Comparison of ENCODE assay signal across 10 mouse cellular contexts in genomic region chr11:67085489-67085888, GRCm38 (mm10). TPM values are rescaled to one million over a fixed set of nuclear protein-coding genes. Genes with fewer than 3 reads are reported as not detected.
A peak's percentile ranks its signal among the peaks of the same experiment; 100 is the strongest.
DNase-seq lines count a peak whose midpoint lies in the region; ATAC-seq lines count a peak whose summit lies in the region.
"Had no signal": no experiment of that assay in that cellular context is flagged by ENCODE, and none has a peak within 500 bp of the region (broad histone marks: within the 10 kb centered on the region; RNA-seq: fewer than 3 reads in every experiment).

No protein-coding gene starts in this region.

- intact Hi-C loops in heart, postnatal 14 days (cut with DNase I): loop anchor here (1.0 kb wide), 1 partner anchor 61 kb away; no protein-coding TSS in a partner anchor

- H3K4me2 ChIP-seq in hindbrain, embryonic 11.5 days (replicated peaks; ENCODE audit: low read depth, low read length): no peak overlapping the region
- no peak overlapping the region for H3K4me2 ChIP-seq in hindbrain, embryonic 13.5 days
- H3K4me2 ChIP-seq: midbrain, embryonic 12.5 days had no signal

- peak; percentile 85 for DNase-seq in hindbrain, embryonic 11.5 days (ENCODE audit: low spot score)
- DNase-seq in ZHBTc4 (ENCODE audit: low read depth, low spot score): peak; percentile 89
- peak; percentile 64 to 80 for DNase-seq in cerebellum, postnatal 25 days
- DNase-seq in heart, postnatal 14 days: peak; percentile 72 to 83
- DNase-seq in left cerebral cortex, adult 11 months (ENCODE audit: low spot score): peak; percentile 38
- DNase-seq in mesoderm, embryonic 11.5 days (ENCODE audit: low read depth, low spot score): peak; percentile 87
- peak; percentile 44 to 63 for DNase-seq in spleen, postnatal 36 days (ENCODE audit: low spot score in 2 of 2)

- H3K27ac ChIP-seq in hindbrain, embryonic 11.5 days (ENCODE audit: low read depth, low read length): no peak overlapping the region
- no peak overlapping the region for H3K27ac ChIP-seq in hindbrain, embryonic 13.5 days
- H3K27ac ChIP-seq: embryonic facial prominence, embryonic 13.5 days; midbrain, embryonic 12.5 days had no signal

- H3K9ac ChIP-seq in hindbrain, embryonic 11.5 days (ENCODE audit: low read depth, low read length): no peak overlapping the region
- H3K9ac ChIP-seq in hindbrain, embryonic 13.5 days: no peak overlapping the region
- H3K9ac ChIP-seq: midbrain, embryonic 12.5 days had no signal

- 7% methylated on average over 6 of the region's 6 CpGs for WGBS in hindbrain, embryonic 11.5 days
- 5% methylated on average over 6 of the region's 6 CpGs for WGBS in hindbrain, embryonic 13.5 days

- no peaks in the 10 kb centered on the region for H3K9me3 ChIP-seq in hindbrain, embryonic 11.5 days (ENCODE audit: control insufficient read depth, low read length)
- no peaks in the 10 kb centered on the region for H3K9me3 ChIP-seq in hindbrain, embryonic 13.5 days
- H3K9me3 ChIP-seq: embryonic facial prominence, embryonic 13.5 days; midbrain, embryonic 12.5 days had no signal

- H3K27me3 ChIP-seq in hindbrain, embryonic 11.5 days (ENCODE audit: control insufficient read depth, insufficient read depth, low read length): peaks cover 12% of the 10 kb centered on the region
- peaks cover 29% of the 10 kb centered on the region for H3K27me3 ChIP-seq in hindbrain, embryonic 13.5 days

- no peaks in the 10 kb centered on the region for H3K4me1 ChIP-seq in hindbrain, embryonic 11.5 days (replicated peaks; ENCODE audit: control insufficient read depth, insufficient read depth, low read length)
- H3K4me1 ChIP-seq in hindbrain, embryonic 13.5 days (replicated peaks): peaks cover 8% of the 10 kb centered on the region; the same call in 1 of the 2 replicates

- no peak overlapping the region for H3K4me3 ChIP-seq in hindbrain, embryonic 11.5 days (ENCODE audit: low read depth, low read length)
- H3K4me3 ChIP-seq in hindbrain, embryonic 13.5 days: no peak overlapping the region
- H3K4me3 ChIP-seq: embryonic facial prominence, embryonic 13.5 days; midbrain, embryonic 12.5 days had no signal

- no peaks in the 10 kb centered on the region for H3K36me3 ChIP-seq in hindbrain, embryonic 11.5 days (ENCODE audit: control insufficient read depth, insufficient read depth, low read length)
- no peaks in the 10 kb centered on the region for H3K36me3 ChIP-seq in hindbrain, embryonic 13.5 days
- H3K36me3 ChIP-seq: embryonic facial prominence, embryonic 13.5 days; midbrain, embryonic 12.5 days had no signal

- no peak for ATAC-seq in hindbrain, embryonic 11.5 days (ENCODE audit: low FRiP score)
- no peak for ATAC-seq in hindbrain, embryonic 13.5 days (ENCODE audit: low FRiP score)

RNA-seq across cellular contexts. Expression of gene Myh3, which starts 7.4 kb away (rescaled TPM):
- polyA plus RNA-seq in hindbrain, embryonic 11.5 days (2014; fragmentation: Nextera tagmentation; extraction: Ambion mirVana): 2.3 and 4.1 TPM in 2 replicates
- polyA plus RNA-seq in hindbrain, embryonic 13.5 days (2015; fragmentation: Nextera tagmentation; extraction: Ambion mirVana): 0.89 and 1.8 TPM in 2 replicates
- total RNA-seq in heart, postnatal 14 days (2021): not detected

RNA-seq across cellular contexts. Expression of gene Sco1, which starts 33.0 kb away (rescaled TPM):
- polyA plus RNA-seq in hindbrain, embryonic 11.5 days (2014; fragmentation: Nextera tagmentation; extraction: Ambion mirVana): 16.1 and 20.0 TPM in 2 replicates
- 13.1 and 14.1 TPM in 2 replicates for polyA plus RNA-seq in hindbrain, embryonic 13.5 days (2015; fragmentation: Nextera tagmentation; extraction: Ambion mirVana)
- 10 to 100 TPM; 17.3 to 17.9 TPM for total RNA-seq in heart, postnatal 14 days (2021)

RNA-seq across cellular contexts. Expression of gene Adprm, which starts 33.1 kb away (rescaled TPM):
- 38.7 and 39.0 TPM in 2 replicates for polyA plus RNA-seq in hindbrain, embryonic 11.5 days (2014; fragmentation: Nextera tagmentation; extraction: Ambion mirVana)
- polyA plus RNA-seq in hindbrain, embryonic 13.5 days (2015; fragmentation: Nextera tagmentation; extraction: Ambion mirVana): 34.5 and 35.2 TPM in 2 replicates
- 10 to 100 TPM; 13.8 to 15.9 TPM for total RNA-seq in heart, postnatal 14 days (2021)

Comparison
In these comparisons a context has a peak if more than half of its experiments do, and no peak if none do; other contexts are left out.
1. DNase-seq: peak in every context shown above with its lines; median percentile 89 in ZHBTc4; 87 in mesoderm, embryonic 11.5 days; 85 in hindbrain, embryonic 11.5 days; 78 in heart, postnatal 14 days; 72 in cerebellum, postnatal 25 days; 54 in spleen, postnatal 36 days; 38 in left cerebral cortex, adult 11 months.